Mouse (Mus musculus): ENCODE data around the gene Tmem131l.

Gene Tmem131l

GRCm38 (mm10) chr3:83982821-83983220 is 57.2 kb downstream of the Tmem131l start:
- intact Hi-C loops (cut with DNase I), result no loop called here

DNA sequence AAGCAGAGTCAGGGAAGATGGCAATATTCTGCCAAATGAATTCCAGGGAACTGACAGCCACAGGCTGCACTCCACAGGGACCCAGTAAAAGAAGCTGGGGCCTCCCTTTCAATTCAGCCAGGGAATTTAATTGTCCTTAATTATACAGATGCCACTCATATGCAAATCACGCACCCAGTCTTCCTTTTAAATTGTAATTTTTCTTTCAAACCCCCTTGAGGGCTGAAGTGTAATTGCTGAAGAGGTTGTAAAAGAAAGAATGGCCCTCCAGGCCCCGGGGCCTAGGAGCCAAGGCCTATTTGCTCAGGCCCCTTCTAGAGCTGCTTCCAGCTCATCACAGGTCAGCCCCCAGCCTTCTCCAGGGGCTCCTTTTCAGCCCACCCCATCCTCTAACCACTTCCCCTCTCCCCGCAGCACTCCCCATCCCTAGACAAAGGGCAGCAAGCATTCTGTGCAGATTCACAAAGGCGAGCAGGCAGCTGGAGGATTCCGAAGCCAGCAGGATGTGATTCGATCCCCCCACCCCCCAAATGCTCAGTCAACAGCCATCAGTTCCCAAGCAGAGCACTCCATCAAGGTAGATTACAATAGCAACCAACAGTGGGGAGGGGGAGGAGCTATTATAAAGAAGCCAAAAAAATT is 59.6 kb downstream of the Tmem131l start:
- intact Hi-C loops (cut with DNase I), result no loop called here

- intact Hi-C loops (cut with DNase I), result no loop called here
Observed at GRCm38 (mm10) chr3:83978497-83979410, 61.2 kb downstream of the Tmem131l start.

DNA sequence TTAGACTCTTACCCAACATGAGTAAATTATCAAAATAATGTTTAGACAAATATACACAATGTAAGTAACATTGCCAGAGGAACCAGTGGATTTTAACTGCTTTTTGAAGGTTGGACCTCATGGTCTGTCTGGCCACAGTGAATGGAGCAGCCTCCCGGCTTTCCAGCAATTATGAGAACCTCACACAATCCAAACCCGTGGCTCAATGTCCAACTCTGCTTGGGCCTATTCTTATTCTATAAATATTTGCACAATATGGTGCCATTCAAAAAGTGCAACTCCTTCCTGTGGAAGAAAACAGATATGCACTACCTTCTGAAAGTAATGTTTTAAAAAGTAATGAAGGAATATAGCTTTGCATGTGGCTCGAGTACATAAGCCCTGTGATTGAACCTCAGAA is 62.2 kb downstream of the Tmem131l start:
- intact Hi-C loops (cut with DNase I), result no loop called here

DNA sequence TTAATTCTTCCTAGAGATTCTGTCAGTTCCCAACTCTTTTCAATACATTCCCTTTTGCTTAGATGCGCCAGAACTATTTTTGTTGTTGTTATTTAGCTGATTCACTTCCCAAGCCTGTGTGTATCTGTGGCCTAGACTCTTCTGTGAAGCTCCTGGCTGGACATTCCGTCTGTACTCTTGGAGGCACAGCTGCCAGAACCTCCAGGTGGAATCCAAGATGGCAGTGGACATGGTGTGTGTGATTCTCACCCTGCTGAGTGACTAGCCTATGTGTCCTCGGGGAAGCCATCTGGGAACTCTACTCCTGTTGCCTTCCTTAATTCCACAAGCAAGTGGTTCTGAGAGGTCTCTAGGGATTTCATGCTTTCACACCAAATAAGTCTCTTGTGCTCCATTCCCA is 63.8 kb downstream of the Tmem131l start:
- intact Hi-C loops (cut with DNase I), result no loop called here

DNA sequence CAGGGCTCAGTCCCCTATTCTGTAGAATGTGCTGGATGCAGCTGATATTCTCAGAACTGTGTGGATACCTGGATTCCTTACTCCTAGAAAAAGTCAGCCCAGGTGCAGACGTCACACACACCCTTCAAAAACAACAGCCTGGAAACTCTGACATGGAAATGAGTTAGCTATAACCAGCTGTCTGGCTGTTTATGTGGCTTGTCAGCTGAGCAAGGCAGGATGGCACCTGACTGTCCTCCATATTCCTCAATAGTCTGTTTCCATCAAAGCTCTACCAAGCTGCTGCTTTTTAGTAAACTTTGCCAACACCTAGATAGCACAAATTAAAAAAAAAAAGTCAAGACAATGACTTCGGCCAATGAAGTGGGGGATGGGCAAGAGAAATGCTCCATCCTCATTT is 66.6 kb downstream of the Tmem131l start:
- intact Hi-C loops (cut with DNase I), result no loop called here

DNA sequence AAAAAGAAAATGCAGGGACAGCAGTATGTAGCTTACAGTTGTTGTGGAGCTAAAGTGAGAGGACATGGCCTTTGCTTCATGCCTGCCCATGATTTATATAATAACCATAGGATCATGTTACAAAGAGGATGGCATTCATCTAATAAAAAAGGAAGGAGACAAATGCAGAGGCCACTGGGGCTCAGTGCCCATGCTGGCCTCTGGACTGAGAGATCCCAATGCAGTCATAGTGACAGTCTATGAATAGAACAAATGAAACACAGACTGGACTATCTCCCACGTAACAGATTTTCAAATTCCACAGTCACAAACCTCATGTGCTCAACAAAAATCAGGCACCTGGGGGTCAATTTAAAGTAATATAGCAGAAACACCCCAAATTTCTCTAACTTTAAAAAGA is 69.3 kb downstream of the Tmem131l start:
- intact Hi-C loops (cut with DNase I), result no loop called here

GRCm38 (mm10) chr3:83969081-83969480 is 70.9 kb downstream of the Tmem131l start:
- intact Hi-C loops (cut with DNase I), result no loop called here

GRCm38 (mm10) chr3:83967791-83968190 is 72.2 kb downstream of the Tmem131l start:
- intact Hi-C loops (cut with DNase I), result no loop called here

DNA sequence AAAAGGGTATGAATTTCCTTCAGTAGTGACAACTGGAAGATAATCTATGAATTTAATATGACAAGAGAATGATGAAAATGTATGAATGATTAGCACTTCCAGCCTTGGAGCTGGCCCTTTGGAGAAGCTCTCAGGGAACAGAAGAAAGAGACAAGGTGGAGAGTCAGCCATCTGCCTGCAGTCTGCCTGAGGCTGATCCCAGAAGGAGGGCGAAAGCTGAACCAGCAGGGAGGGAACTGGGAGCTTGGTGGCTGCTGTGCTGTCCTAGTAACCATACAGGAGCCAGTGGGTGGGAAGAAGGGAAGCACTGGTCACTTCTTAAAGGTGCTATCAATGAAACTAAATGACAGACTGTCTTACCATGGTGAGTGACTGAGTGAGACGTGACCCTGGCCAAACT is 74.6 kb downstream of the Tmem131l start:
- intact Hi-C loops (cut with DNase I), result no loop called here

DNA sequence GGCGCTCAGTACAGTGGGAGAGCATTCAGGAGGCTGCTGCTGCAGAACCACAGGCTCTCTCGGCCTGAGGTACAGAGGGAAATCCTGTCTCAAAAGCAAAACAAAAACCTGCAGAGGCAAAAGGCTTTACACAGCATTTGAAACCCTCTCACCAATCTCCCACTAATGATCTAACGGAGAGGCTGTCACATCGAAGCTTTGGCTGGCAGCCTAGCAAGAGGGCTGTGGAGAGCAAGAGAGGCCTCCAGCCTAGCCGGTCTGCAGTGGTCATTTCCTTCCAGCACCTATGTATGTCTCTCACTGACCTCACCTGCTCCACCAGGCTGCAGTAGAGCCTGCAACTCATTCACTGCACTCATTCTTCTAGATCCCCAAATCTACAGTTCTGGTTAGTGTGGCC is 76.3 kb downstream of the Tmem131l start:
- intact Hi-C loops (cut with DNase I), result no loop called here

DNA sequence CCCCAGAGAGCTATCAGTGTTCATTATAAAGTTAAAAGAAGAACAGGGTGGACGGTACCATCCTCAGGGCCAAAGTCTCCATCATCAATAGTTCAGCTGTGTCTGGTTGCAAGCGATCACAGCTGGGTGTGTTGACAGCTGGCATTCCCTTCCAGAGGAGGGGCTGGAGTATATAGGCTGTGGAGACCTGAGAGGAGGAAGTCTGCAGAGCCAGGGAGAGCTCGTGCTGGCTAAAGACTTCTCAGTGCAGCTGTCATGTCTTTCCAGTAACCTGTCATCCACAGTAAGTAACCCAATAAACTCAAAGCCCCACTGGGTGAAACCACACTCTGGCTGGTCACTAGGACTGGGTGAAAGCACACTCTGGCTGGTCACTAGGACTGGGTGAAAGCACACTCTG is 77.4 kb downstream of the Tmem131l start:
- intact Hi-C loops (cut with DNase I), result no loop called here

DNA sequence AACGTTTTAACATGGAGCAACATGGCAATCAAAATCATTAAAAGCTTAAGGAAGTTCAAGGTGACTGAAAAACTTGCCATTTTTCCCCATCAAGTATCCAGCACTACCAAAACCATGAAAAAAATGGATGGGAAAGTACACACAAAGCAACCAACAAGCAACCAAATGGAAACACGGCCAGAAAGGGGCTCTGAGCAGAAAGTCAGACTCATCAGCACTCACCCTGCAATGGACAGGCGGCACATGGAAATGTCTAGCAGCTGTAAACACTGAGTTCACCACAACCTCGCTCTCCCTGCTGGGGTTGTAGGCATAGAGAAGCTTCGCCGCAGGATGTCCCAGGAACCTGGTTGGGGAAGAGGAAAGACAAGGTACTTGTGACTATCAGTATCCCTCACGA is 77.9 kb downstream of the Tmem131l start:
- intact Hi-C loops (cut with DNase I), result no loop called here

- intact Hi-C loops (cut with DNase I), result no loop called here
Observed at GRCm38 (mm10) chr3:83958951-83959681, 80.9 kb downstream of the Tmem131l start.

- intact Hi-C loops (cut with DNase I), result no loop called here
Observed at GRCm38 (mm10) chr3:83953879-83954278, 86.1 kb downstream of the Tmem131l start.

DNA sequence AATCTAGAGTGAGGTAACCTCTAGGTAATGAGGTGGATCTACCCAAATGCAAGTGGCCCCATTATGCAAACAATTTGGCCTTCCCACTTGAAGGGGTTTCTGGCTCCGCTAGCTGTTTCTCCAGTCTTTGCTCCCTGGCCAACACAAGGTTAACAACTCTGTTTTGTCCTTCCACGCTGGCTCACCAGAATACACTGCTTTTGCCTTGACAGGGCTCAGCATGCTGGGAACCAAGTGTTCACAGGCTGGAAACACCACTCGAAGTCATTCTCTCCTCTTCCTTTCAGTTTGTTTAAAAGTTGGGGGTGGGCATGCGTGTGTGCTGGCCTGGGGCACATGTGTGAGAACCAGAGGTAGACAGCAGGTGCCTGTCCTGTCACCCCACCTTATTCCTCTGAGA is 91.2 kb downstream of the Tmem131l start:
- intact Hi-C loops (cut with DNase I), result loop anchor here (5.0 to 10.0 kb wide), 3 partner anchors 94 to 366 kb away; partner anchors contain the start of genes Mnd1 and Tmem131l

- intact Hi-C loops (cut with DNase I), result loop anchor here (2.0 to 10.0 kb wide), 4 partner anchors 95 to 367 kb away; partner anchors contain the start of genes Mnd1 and Tmem131l
Observed at GRCm38 (mm10) chr3:83947476-83948245, 92.3 kb downstream of the Tmem131l start.

GRCm38 (mm10) chr3:83946848-83947247 is 93.1 kb downstream of the Tmem131l start:
- intact Hi-C loops (cut with DNase I), result loop anchor here (2.0 to 10.0 kb wide), 4 partner anchors 95 to 368 kb away; partner anchors contain the start of genes Mnd1 and Tmem131l

DNA sequence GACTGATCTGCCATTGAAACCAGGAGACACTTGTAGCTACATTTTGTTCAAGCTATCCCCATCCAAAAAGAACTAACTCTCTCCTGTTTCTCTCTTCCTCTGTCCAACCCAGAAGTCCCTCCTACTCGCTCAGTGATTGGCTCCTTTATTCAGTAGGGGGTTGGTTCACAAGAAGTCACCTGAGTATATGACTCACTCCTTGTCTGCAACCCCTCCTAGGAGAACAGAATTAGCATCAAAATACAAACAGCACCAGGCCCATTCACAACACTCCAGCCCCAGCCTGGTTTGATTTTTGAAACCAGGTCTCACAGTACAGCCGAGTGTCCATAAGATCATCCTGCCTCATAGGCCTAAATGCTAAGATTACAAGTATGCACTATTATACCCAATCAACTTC is 96.3 kb downstream of the Tmem131l start:
- intact Hi-C loops (cut with DNase I), result loop anchor here (10.0 kb wide), 2 partner anchors 211 to 371 kb away; partner anchors contain the start of gene Mnd1

GRCm38 (mm10) chr3:83943212-83943611 is 96.8 kb downstream of the Tmem131l start:
- intact Hi-C loops (cut with DNase I), result loop anchor here (10.0 kb wide), 2 partner anchors 212 to 372 kb away; partner anchors contain the start of gene Mnd1

- intact Hi-C loops (cut with DNase I), result loop anchor here (10.0 kb wide), 2 partner anchors 213 to 373 kb away; partner anchors contain the start of gene Mnd1
Observed at GRCm38 (mm10) chr3:83941921-83942320, 98.1 kb downstream of the Tmem131l start.

Data from adrenal gland (tissue).